Mouse (Mus musculus): Measurements from ENCODE around the gene Slc1a3.

DNA sequence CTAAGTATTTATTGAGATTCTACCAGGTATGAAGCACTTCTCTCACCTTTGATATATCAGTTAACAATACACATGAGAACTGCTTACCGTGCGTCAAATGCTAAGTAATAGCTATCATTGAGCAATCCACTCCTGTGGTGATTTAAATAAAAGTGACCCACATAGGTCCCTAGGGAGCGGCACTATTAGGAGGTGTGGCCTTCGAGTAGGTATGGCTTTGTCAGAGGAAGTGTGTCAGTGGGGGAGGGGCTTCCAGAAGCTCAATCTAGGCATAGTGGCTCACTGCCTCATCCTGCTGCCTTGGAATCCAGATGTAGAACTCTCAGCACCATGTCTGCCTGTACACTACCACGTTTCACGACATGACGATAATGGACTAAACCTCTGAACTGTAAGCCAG lies 18.3 kb upstream of the Slc1a3 start:
- TF ChIP-seq POLR2A (IDR thresholded peaks at IDR 0.05; ENCODE audit: insufficient read depth, low read depth, low read length) (no peak), CTCF (IDR thresholded peaks at IDR 0.05) (no peak)

All from heart, adult 2 months (tissue).